8 mouse cellular contexts compared by ENCODE assay signal in genomic region chr9:111289832-111290339, GRCm38 (mm10). TPM values are rescaled to one million over a fixed set of nuclear protein-coding genes. Genes with fewer than 3 reads are reported as not detected.
DNase-seq lines count a peak whose midpoint lies in the region; ATAC-seq and TF ChIP-seq lines count a peak whose summit lies in the region.

No protein-coding gene starts in this region.

- no peak overlapping the region for H3K9ac ChIP-seq in heart, embryonic 12.5 days
- H3K9ac ChIP-seq in kidney, postnatal 0 days (ENCODE audit: low read depth, low read length): no peak overlapping the region
- H3K9ac ChIP-seq in liver, adult 2 months (ENCODE audit: low read depth, low read length): peak overlapping the region; percentile 20; the same call in 1 of the 2 replicates

- peak; percentile 98 for ATAC-seq in erythroblast, adult 5-6 weeks (replicated peaks; ENCODE audit: low FRiP score, poor library complexity, severe bottlenecking)
- peak; percentile 67 for ATAC-seq in heart, embryonic 12.5 days (ENCODE audit: insufficient number of reproducible peaks, low FRiP score)
- ATAC-seq in kidney, postnatal 0 days (replicated peaks; ENCODE audit: low FRiP score, low read depth): peak; percentile 83
- ATAC-seq in monocyte, adult 5-6 weeks (replicated peaks; ENCODE audit: insufficient number of reproducible peaks, low FRiP score, low TSS enrichment, poor library complexity, severe bottlenecking): peak; percentile 92

- H3K27me3 ChIP-seq in C2C12 (ENCODE audit: control insufficient read depth, insufficient read depth, insufficient read length): no peaks in the 10 kb centered on the region
- no peaks in the 10 kb centered on the region for H3K27me3 ChIP-seq in heart, embryonic 12.5 days (replicated peaks)
- H3K27me3 ChIP-seq in kidney, postnatal 0 days (ENCODE audit: insufficient read depth, low read length): no peaks in the 10 kb centered on the region
- no peaks in the 10 kb centered on the region for H3K27me3 ChIP-seq in liver, adult 2 months (ENCODE audit: control insufficient read depth, insufficient read depth, low read length)

- H3K4me1 ChIP-seq in heart, embryonic 12.5 days (replicated peaks): peaks cover 12% of the 10 kb centered on the region
- 0 out of 2 replicates have a peak, but pooled peaks cover 7% of the 10 kb centered on the region for H3K4me1 ChIP-seq in kidney, postnatal 0 days (replicated peaks; ENCODE audit: insufficient read depth, low read length)
- peaks cover 1% of the 10 kb centered on the region; the same call in 1 of the 2 replicates for H3K4me1 ChIP-seq in liver, adult 2 months (ENCODE audit: control insufficient read depth, insufficient read depth, low read length)

- DNase-seq in brain, adult 2 months (ENCODE audit: low read depth, low spot score): peak; percentile 92
- peak; percentile 92 for DNase-seq in kidney, postnatal 0 days (ENCODE audit: low spot score)
- DNase-seq in liver, adult 2 months (ENCODE audit: extremely low read depth, low read depth, low spot score): peak; percentile 81
- DNase-seq in spleen, postnatal 36 days (ENCODE audit: low spot score in 2 of 2): peak; percentile 75

- H3K36me3 ChIP-seq in C2C12 (ENCODE audit: control insufficient read depth, insufficient read depth): no peaks in the 10 kb centered on the region
- H3K36me3 ChIP-seq in heart, embryonic 12.5 days: no peaks in the 10 kb centered on the region
- H3K36me3 ChIP-seq in kidney, postnatal 0 days (ENCODE audit: insufficient read depth, low read length): no peaks in the 10 kb centered on the region
- H3K36me3 ChIP-seq in liver, adult 2 months (ENCODE audit: control insufficient read depth, insufficient read depth, low read length): no peaks in the 10 kb centered on the region

- peak; percentile 100 for TF ChIP-seq CTCF in C2C12 (IDR thresholded peaks at IDR 0.05; ENCODE audit: control insufficient read depth, insufficient read depth, insufficient read length)
- TF ChIP-seq CTCF in kidney, postnatal 0 days (IDR thresholded peaks at IDR 0.05; ENCODE audit: low read depth): peak; percentile 100
- TF ChIP-seq CTCF in liver, adult 2 months (IDR thresholded peaks at IDR 0.05; ENCODE audit: low read depth, low read length): peak; percentile 100

- no peaks in the 10 kb centered on the region for H3K9me3 ChIP-seq in heart, embryonic 12.5 days (replicated peaks)
- no peaks in the 10 kb centered on the region for H3K9me3 ChIP-seq in kidney, postnatal 0 days (replicated peaks; ENCODE audit: low read length)

- no peak overlapping the region for H3K4me3 ChIP-seq in C2C12 (ENCODE audit: insufficient read depth, poor library complexity, severe bottlenecking)
- H3K4me3 ChIP-seq in heart, embryonic 12.5 days: 0 out of 2 replicates have a peak overlapping the region, but pooled peaks have one; percentile 2
- H3K4me3 ChIP-seq in kidney, postnatal 0 days (replicated peaks; ENCODE audit: low read depth, low read length): 0 out of 2 replicates have a peak overlapping the region, but pooled peaks have one; percentile 4
- peak overlapping the region; percentile 17; the same call in 1 of the 2 replicates for H3K4me3 ChIP-seq in liver, adult 2 months (ENCODE audit: insufficient read depth, low read depth, low read length)

- peak overlapping the region; percentile 38 for H3K4me2 ChIP-seq in heart, embryonic 12.5 days
- peak overlapping the region; percentile 47 for H3K4me2 ChIP-seq in kidney, postnatal 0 days (ENCODE audit: low read length)

- no peaks in the 10 kb centered on the region for H3K79me3 ChIP-seq in C2C12 (ENCODE audit: low read depth)

- no peaks in the 10 kb centered on the region for H3K79me2 ChIP-seq in C2C12 (ENCODE audit: control insufficient read depth, insufficient read depth)
- H3K79me2 ChIP-seq in liver, adult 2 months (ENCODE audit: control insufficient read depth, insufficient read depth, low read length): no peaks in the 10 kb centered on the region

- WGBS in heart, embryonic 12.5 days: 14% methylated on average over 21 of the region's 21 CpGs
- WGBS in kidney, postnatal 0 days: 15% methylated on average over 21 of the region's 21 CpGs
- 17% methylated on average over 21 of the region's 21 CpGs for WGBS in liver, adult 2 months

- H3ac ChIP-seq in C2C12 (ENCODE audit: control insufficient read depth, insufficient read length, low read depth): no peak overlapping the region

- no peak for TF ChIP-seq POLR2A in liver, adult 2 months (IDR thresholded peaks at IDR 0.05; ENCODE audit: extremely low read depth, insufficient read depth, low read length)

- no peak overlapping the region for H3K27ac ChIP-seq in heart, embryonic 12.5 days (ENCODE audit: poor library complexity, severe bottlenecking)
- peak overlapping the region; percentile 72 for H3K27ac ChIP-seq in kidney, postnatal 0 days
- no peak overlapping the region for H3K27ac ChIP-seq in liver, adult 2 months (replicated peaks; ENCODE audit: insufficient read depth, low read depth, low read length)

TF ChIP-seq in C2C12, 6 proteins besides CTCF, POLR2A, EP300 and RAD21:
- no peak for TF ChIP-seq FOSL1 (IDR thresholded peaks at IDR 0.05; ENCODE audit: insufficient read depth, low read length, poor library complexity, severe bottlenecking)
- TF ChIP-seq MYOD1 (IDR thresholded peaks at IDR 0.05; ENCODE audit: control insufficient read depth, insufficient read length, low read depth): no peak
- TF ChIP-seq USF1 (IDR thresholded peaks at IDR 0.05; ENCODE audit: low read depth): no peak
- no peak for TF ChIP-seq CEBPB (IDR thresholded peaks at IDR 0.05; ENCODE audit: low read depth)
- TF ChIP-seq MYOG (IDR thresholded peaks at IDR 0.05; ENCODE audit: control insufficient read depth, extremely low read depth, insufficient read length): no peak
- no peak for TF ChIP-seq MAX (IDR thresholded peaks at IDR 0.05)

RNA-seq across cellular contexts. Expression of gene Epm2aip1, which starts 18.2 kb away (rescaled TPM):
- polyA plus RNA-seq in C2C12 (2012; fragmentation: generic; extraction: Trizol): 3.0 TPM
- 12.3 and 13.6 TPM in 2 replicates for total RNA-seq in erythroblast, adult 5-6 weeks (2015; ENCODE audit: low replicate concordance)
- 15.4 and 21.2 TPM in 2 replicates for total RNA-seq in erythroblast, adult 5-6 weeks (2017; ENCODE audit: low replicate concordance)
- 32.8 and 34.3 TPM in 2 replicates for polyA plus RNA-seq in heart, embryonic 12.5 days (2016; fragmentation: Nextera tagmentation; extraction: Ambion mirVana)
- 18.6 and 19.2 TPM in 2 replicates for polyA plus RNA-seq in kidney, postnatal 0 days (2015; fragmentation: Nextera tagmentation; extraction: Ambion mirVana)
- total RNA-seq in liver, adult 2 months (2014; rRNA removed): 8.8 and 10.4 TPM in 2 replicates
- polyA plus RNA-seq in liver, adult 2 months (2012; rRNA removed): 4.2 and 5.2 TPM in 2 replicates
- 12.3 to 26.9 TPM (median 13.0 TPM) in 3 replicates for total RNA-seq in monocyte, adult 5-6 weeks (2017)

RNA-seq across cellular contexts. Expression of gene Mlh1, which starts 18.3 kb away (rescaled TPM):
- 11.7 TPM for polyA plus RNA-seq in C2C12 (2012; fragmentation: generic; extraction: Trizol)
- 7.9 and 23.6 TPM in 2 replicates for total RNA-seq in erythroblast, adult 5-6 weeks (2015; ENCODE audit: low replicate concordance)
- 11.8 and 18.4 TPM in 2 replicates for total RNA-seq in erythroblast, adult 5-6 weeks (2017; ENCODE audit: low replicate concordance)
- 39.3 and 44.0 TPM in 2 replicates for polyA plus RNA-seq in heart, embryonic 12.5 days (2016; fragmentation: Nextera tagmentation; extraction: Ambion mirVana)
- polyA plus RNA-seq in kidney, postnatal 0 days (2015; fragmentation: Nextera tagmentation; extraction: Ambion mirVana): 25.4 and 26.1 TPM in 2 replicates
- 13.9 and 14.2 TPM in 2 replicates for total RNA-seq in liver, adult 2 months (2014; rRNA removed)
- polyA plus RNA-seq in liver, adult 2 months (2012; rRNA removed): 7.2 and 8.8 TPM in 2 replicates
- total RNA-seq in monocyte, adult 5-6 weeks (2017): 19.3 to 59.3 TPM (median 34.8 TPM) in 3 replicates

RNA-seq across cellular contexts. Expression of gene Trank1, which starts 21.7 kb away (rescaled TPM):
- not detected for polyA plus RNA-seq in C2C12 (2012; fragmentation: generic; extraction: Trizol)
- not detected in 2 replicates for total RNA-seq in erythroblast, adult 5-6 weeks (2015; ENCODE audit: low replicate concordance)
- total RNA-seq in erythroblast, adult 5-6 weeks (2017; ENCODE audit: low replicate concordance): under 0.01 TPM in 1 of 2 replicates, not detected in the other
- polyA plus RNA-seq in heart, embryonic 12.5 days (2016; fragmentation: Nextera tagmentation; extraction: Ambion mirVana): 0.03 and 0.27 TPM in 2 replicates
- polyA plus RNA-seq in kidney, postnatal 0 days (2015; fragmentation: Nextera tagmentation; extraction: Ambion mirVana): 0.61 and 1.0 TPM in 2 replicates
- total RNA-seq in liver, adult 2 months (2014; rRNA removed): under 0.01 and 0.13 TPM in 2 replicates
- polyA plus RNA-seq in liver, adult 2 months (2012; rRNA removed): not detected in 2 replicates
- total RNA-seq in monocyte, adult 5-6 weeks (2017): 0.10 to 0.19 TPM in 2 of 3 replicates, not detected in the other
